Mouse (Mus musculus) liver, postnatal 0 days (tissue): ENCODE data around the gene Fau. TPM values are rescaled to one million over a fixed set of nuclear protein-coding genes. Genes with fewer than 3 reads are reported as not detected.

Experiments
- ATAC-seq: fragments of 200-750 bp; cut with Nextera tagmentation; 2 replicates; pipeline ENCODE4 v1.8.0; 2017; ENCODE audit warnings: mild to moderate bottlenecking, moderate library complexity
- DNase-seq: peaks from one replicate; pipeline ENCODE4 v3.0.0-alpha.2; 2016
- H3K27ac ChIP-seq: fragments of 300-500 bp; sonication (generic); 2 replicates; pipeline ENCODE4 v1.5.1; 2014; ENCODE audit warnings: antibody characterized with exemption, moderate library complexity, mild to moderate bottlenecking, low read depth
- H3K27me3 ChIP-seq: fragments of 300-500 bp; sonication (generic); 2 replicates; pipeline ENCODE4 v1.6.1; 2014; ENCODE audit warnings: low read length, control low read depth, mixed read lengths; ENCODE audit not compliant: insufficient read depth
- H3K36me3 ChIP-seq: fragments of 300-500 bp; sonication (generic); replicated peaks from 2 replicates; pipeline ENCODE4 v1.6.1; 2014; ENCODE audit warnings: mild to moderate bottlenecking, control low read depth, low read length, moderate library complexity, mixed read lengths; ENCODE audit not compliant: insufficient read depth
- H3K4me1 ChIP-seq: fragments of 300-500 bp; sonication (generic); 2 replicates; pipeline ENCODE4 v1.6.1; 2014; ENCODE audit warnings: antibody characterized with exemption, mild to moderate bottlenecking, control low read depth; ENCODE audit not compliant: insufficient read depth
- H3K4me2 ChIP-seq: fragments of 300-500 bp; sonication (generic); 2 replicates; pipeline ENCODE4 v1.6.1; 2014; ENCODE audit warnings: low read depth, mild to moderate bottlenecking, low read length, moderate library complexity, mixed read lengths
- H3K4me3 ChIP-seq: fragments of 300-500 bp; sonication (generic); 2 replicates; pipeline ENCODE4 v1.5.1; 2014; ENCODE audit warnings: low read depth, low read length
- H3K9ac ChIP-seq: fragments of 300-500 bp; sonication (generic); replicated peaks from 2 replicates; pipeline ENCODE4 v1.6.1; 2014; ENCODE audit warnings: mild to moderate bottlenecking, moderate library complexity
- H3K9me3 ChIP-seq: fragments of 300-500 bp; sonication (generic); 2 replicates; pipeline ENCODE4 v1.6.1; 2016; ENCODE audit warnings: mild to moderate bottlenecking, control low read depth, low read length, mixed read lengths
- CTCF ChIP-seq: sonication (generic); IDR thresholded peaks from 2 replicates; pipeline ENCODE4 v1.5.1; 2016; ENCODE audit warnings: antibody characterized with exemption, low read depth
- EP300 ChIP-seq: IDR thresholded peaks from 2 replicates; pipeline ENCODE4 v1.6.1; 2016; ENCODE audit warnings: antibody characterized with exemption, low read depth, mild to moderate bottlenecking
- WGBS: fragments of 180-500 bp; shearing (Covaris S2); extraction: QIAGEN DNeasy Blood & Tissue Kit; methylation state at CpG from one replicate; pipeline ENCODE4 v1.1.7; 2014; ENCODE audit not compliant: insufficient replicate concordance; 5-methylcytosine and 5-hydroxymethylcytosine counted together
- polyA plus RNA-seq: library from polyadenylated mRNA; unstranded; fragments of >200 nt; fragmentation: Nextera tagmentation; extraction: Ambion mirVana; gene quantifications from 2 replicates; pipeline ENCODE4 v1.2.1, GENCODE M21; 2015

Gene Fau
- polyA plus RNA-seq, 1 experiment from 2014 or later: 781 TPM

DNA sequence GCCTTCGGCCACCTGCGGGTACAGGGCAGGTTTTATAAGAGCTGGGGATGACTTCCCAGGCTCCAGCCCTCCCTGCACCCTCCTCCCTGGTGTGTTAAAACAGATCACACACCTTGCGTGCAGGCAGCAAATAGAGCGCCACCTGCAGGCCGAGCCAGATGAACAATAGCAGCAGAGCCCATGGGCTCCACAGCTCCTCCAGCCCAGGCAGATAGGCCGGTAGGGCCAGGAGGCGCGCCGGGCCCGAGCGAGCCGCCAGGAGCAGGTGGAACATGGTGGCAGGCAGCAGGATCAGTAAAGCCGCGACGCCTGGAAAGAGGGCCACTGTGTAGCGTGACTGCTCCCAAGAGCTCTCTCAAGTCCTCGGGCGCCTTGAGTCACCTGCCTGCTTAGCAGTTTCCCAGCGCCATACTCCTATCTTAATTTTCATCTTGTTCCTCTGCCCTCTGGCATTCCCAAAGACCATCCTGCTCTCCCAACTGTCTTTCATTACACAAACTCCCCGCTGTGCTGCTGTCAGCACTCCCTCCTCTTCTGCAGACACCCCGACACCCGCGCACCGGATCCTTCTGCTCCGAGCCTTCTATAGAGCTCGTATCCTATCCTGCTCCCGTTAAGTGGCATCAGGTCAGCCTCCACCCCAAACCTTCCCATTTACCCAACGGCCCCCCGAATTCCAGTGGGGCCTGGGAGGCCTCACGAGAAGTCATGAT is 9.5 kb downstream of the Fau start:
- 1% methylated on average over 30 of the region's 30 CpGs for WGBS
- H3K4me2 ChIP-seq: peak overlapping the region; percentile 96
- no peaks in the 10 kb centered on the region for H3K9me3 ChIP-seq
- H3K27me3 ChIP-seq: no peaks in the 10 kb centered on the region
- DNase-seq (peak; percentile 92), ATAC-seq (peak; percentile 66)
- peak overlapping the region; percentile 86 for H3K27ac ChIP-seq
- peaks cover 14% of the 10 kb centered on the region for H3K36me3 ChIP-seq
- peak overlapping the region; percentile 63 for H3K4me3 ChIP-seq
- H3K9ac ChIP-seq: peak overlapping the region; percentile 68
- H3K4me1 ChIP-seq: peaks cover 38% of the 10 kb centered on the region
- TF ChIP-seq CTCF: peak; percentile 96
- no peak for TF ChIP-seq EP300

DNA sequence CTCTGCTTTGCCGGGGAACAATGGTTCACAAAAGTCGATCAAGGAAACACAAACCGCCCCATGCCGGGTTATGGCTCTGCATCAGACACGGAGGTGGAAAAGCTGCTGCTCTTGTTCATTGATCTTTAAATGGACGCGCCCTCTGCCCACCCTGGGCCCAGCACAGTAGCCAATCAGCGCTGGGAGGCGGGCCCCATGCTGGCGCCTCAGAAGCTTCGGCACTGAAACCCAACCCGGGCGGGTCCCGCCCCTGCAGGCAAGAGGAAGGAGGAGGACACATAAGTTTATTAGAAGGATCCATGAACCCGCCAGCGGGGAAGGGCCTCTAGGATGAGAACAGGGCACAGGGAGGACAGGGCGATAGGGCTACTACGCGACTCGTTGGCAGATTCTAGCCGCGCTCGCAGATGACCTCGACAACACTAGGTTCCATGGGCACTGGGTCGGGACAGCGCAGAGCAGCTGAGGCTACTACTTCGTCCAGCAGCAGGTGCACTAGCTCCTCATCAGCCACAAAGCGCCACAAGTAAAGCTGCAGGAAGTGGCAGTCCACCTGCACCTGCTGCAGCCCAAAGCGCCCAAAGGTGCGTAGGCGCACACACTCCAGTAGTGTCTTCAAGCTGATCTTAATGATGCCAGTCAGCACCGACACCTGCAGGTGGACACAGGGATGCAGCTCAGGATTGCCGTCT is 10.2 kb downstream of the Fau start, which contains the start of gene Tm7sf2:
TSS of gene Tm7sf2 (minus strand) at position 650 of the 692 bp plus-strand sequence.
- ATAC-seq (peak; percentile 89), DNase-seq (peak; percentile 92)
- Histone ChIP-seq H3K9ac (peak within 1 kb of the TSS; percentile 68), H3K27me3 (no peaks in the 10 kb centered on the region), H3K27ac (peak within 1 kb of the TSS; percentile 86), H3K36me3 (peaks cover 18% of the 10 kb centered on the region), H3K4me1 (peaks cover 31% of the 10 kb centered on the region), H3K4me2 (peak within 1 kb of the TSS; percentile 96), H3K9me3 (no peaks in the 10 kb centered on the region), H3K4me3 (peak within 1 kb of the TSS; percentile 63)
- WGBS: 14% methylated on average over 33 of the region's 33 CpGs
- TF ChIP-seq EP300 (no peak), CTCF (no peak)

DNA sequence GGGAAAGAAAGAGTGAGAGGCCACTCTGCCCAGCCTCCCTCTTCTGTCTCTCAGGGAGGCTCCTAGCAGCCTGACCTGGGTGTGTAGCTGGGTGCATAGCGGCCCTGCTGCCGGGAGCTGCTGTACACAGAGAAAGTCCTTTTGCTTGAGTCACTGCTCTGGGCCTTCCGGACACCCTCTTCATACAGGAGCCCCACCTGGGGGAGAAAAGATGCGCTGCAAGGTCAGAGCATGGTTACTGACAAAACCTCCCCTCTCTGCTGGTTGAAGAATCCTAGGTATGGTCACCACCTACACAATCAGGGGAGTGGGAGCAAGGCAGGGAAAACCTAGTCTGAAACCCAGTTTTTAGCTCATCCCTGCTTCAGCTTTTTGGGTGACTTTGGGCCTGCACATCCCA is 11.3 kb downstream of the Fau start:
- H3K27me3 ChIP-seq: no peaks in the 10 kb centered on the region
- ATAC-seq (no peak), DNase-seq (no peak)
- peaks cover 23% of the 10 kb centered on the region for H3K4me1 ChIP-seq
- H3K9me3 ChIP-seq: no peaks in the 10 kb centered on the region
- TF ChIP-seq CTCF (no peak), EP300 (no peak)
- H3K36me3 ChIP-seq: peaks cover 18% of the 10 kb centered on the region
- no peak overlapping the region for H3K4me2 ChIP-seq
- H3K27ac ChIP-seq: no peak overlapping the region
- H3K4me3 ChIP-seq: no peak overlapping the region
- 82% methylated on average over 4 of the region's 4 CpGs for WGBS
- no peak overlapping the region for H3K9ac ChIP-seq

DNA sequence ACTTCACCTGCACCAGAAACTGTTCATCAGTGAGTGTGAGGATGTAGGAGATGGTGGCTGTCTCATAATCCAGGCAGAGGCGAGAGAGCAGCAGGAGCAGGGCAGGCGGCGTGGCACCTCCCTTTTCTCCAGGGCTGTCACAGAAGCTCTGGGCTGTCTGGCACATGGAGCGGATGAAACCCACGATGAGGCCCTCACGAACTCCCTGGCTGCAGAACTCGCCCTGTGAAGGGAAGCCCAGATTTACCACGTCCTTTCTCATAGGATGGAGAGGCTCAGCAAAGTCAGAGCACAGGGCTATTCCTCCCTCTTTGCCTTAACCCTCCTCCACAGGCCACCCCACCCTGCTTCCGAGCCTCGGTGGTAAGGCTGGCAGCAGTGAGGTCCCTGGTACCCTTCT is 12.2 kb downstream of the Fau start:
- Histone ChIP-seq H3K4me2 (no peak overlapping the region), H3K27ac (no peak overlapping the region), H3K27me3 (no peaks in the 10 kb centered on the region), H3K9me3 (no peaks in the 10 kb centered on the region), H3K9ac (no peak overlapping the region), H3K36me3 (peaks cover 18% of the 10 kb centered on the region), H3K4me1 (peaks cover 23% of the 10 kb centered on the region), H3K4me3 (no peak overlapping the region)
- DNase-seq: no peak
- no peak for TF ChIP-seq EP300
- no peak for TF ChIP-seq CTCF
- no peak for ATAC-seq
- 90% methylated on average over 10 of the region's 10 CpGs for WGBS

DNA sequence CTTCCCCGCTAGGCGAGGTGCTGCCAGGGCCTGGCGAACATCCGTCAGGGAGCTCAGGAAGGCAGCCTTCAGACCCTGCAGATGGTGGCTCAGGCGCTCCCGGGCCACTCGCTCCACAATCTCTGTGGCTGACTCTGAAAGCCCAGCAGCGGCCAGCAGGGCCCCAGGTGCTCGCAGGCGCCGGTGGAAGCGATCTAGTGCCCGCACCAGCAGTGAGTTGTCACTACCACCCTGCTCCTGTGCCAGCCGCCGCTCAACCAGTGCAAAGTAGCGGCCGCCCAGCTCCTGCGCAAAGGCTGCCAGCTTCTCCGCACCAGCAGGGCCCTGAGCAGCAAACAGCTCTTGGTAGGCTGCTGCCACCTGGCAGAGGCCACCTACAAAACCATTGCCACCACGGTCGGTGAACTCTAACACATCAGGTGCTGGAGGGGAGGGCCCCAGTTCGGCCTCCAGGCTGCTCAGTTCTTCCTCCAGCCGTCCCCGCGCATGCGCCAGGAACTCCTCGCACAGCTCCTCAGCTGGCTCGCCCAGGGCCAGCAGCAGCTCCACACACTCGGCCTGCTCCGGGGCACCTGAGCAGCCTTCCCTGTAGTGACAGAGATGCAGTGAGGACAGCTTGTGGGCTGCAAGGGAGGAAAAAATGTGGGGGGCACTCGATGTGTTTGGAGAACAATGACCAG is 13.1 kb downstream of the Fau start:
- Histone ChIP-seq H3K4me1 (peaks cover 25% of the 10 kb centered on the region), H3K27ac (no peak overlapping the region), H3K4me3 (no peak overlapping the region), H3K4me2 (no peak overlapping the region), H3K36me3 (peaks cover 18% of the 10 kb centered on the region), H3K9me3 (no peaks in the 10 kb centered on the region), H3K27me3 (no peaks in the 10 kb centered on the region), H3K9ac (no peak overlapping the region)
- DNase-seq (no peak), ATAC-seq (no peak)
- WGBS: 88% methylated on average over 31 of the region's 31 CpGs
- TF ChIP-seq CTCF: no peak
- no peak for TF ChIP-seq EP300

DNA sequence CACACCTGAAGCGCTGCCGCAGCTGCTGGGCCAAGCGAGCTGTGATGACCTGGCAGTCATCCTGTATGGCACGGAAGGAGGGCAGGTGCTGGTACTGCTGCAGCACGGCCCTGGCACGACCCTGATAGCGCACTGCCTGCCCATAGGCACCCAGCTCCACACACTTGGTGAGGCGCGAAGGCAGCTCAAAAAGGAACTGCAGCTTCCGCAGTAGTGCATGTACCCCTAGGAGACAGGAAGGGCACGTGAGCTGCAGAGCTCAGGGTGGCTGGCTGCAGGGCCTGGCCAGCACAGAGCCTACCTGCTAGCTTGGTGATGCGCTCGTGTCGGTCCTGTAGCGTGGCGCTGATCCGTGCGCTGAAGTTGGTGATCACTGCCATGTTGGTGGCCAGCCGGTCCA is 13.6 kb downstream of the Fau start:
- 92% methylated on average over 19 of the region's 19 CpGs for WGBS
- ATAC-seq: no peak
- no peak overlapping the region for H3K27ac ChIP-seq

More for the DNA sequence above, 13.6 kb downstream of the Fau start:
- peaks cover 18% of the 10 kb centered on the region for H3K36me3 ChIP-seq
- H3K27me3 ChIP-seq: no peaks in the 10 kb centered on the region
- peaks cover 25% of the 10 kb centered on the region for H3K4me1 ChIP-seq
- no peaks in the 10 kb centered on the region for H3K9me3 ChIP-seq
- no peak overlapping the region for H3K4me2 ChIP-seq
- TF ChIP-seq CTCF (no peak), EP300 (no peak)
- H3K9ac ChIP-seq: no peak overlapping the region
- DNase-seq: no peak
- H3K4me3 ChIP-seq: no peak overlapping the region
